Mouse (Mus musculus): ENCODE results near the gene Dsp.

GRCm38 (mm10) chr13:38234651-38235050, 83.6 kb downstream of the Dsp start:
- TF ChIP-seq SRF (IDR thresholded peaks at IDR 0.05; ENCODE audit: control insufficient read depth, insufficient read length, low read depth), result no peak
- no peak for TF ChIP-seq POLR2A (IDR thresholded peaks at IDR 0.05; ENCODE audit: insufficient read length, low read depth)
- TF ChIP-seq E2F4 (IDR thresholded peaks at IDR 0.05; ENCODE audit: insufficient read depth), result no peak
- no peak for TF ChIP-seq TCF12 (IDR thresholded peaks at IDR 0.05; ENCODE audit: insufficient read depth, poor library complexity, severe bottlenecking)
- no peak for TF ChIP-seq POLR2AphosphoS2 (IDR thresholded peaks at IDR 0.05; ENCODE audit: insufficient read length, low read depth)
